Mouse (Mus musculus) megakaryocyte, embryonic 14.5 days (primary cell): ENCODE results near the gene Rnf43. TPM values are rescaled to one million over a fixed set of nuclear protein-coding genes. Genes with fewer than 3 reads are reported as not detected.

Experiments used
- H3K27me3 ChIP-seq: replicated peaks from 2 replicates; pipeline ENCODE3; 2012; ENCODE audit warnings: inconsistent platforms
- H3K36me3 ChIP-seq: replicated peaks from 2 replicates; pipeline ENCODE3; 2012; ENCODE audit warnings: low read length, inconsistent platforms, mixed read lengths
- H3K4me1 ChIP-seq: 2 replicates; pipeline ENCODE4 v1.6.1; 2012; ENCODE audit warnings: inconsistent platforms
- H3K4me3 ChIP-seq: replicated peaks from 2 replicates; pipeline ENCODE3; 2012; ENCODE audit warnings: moderate library complexity, mild to moderate bottlenecking, inconsistent platforms
- H3K9me3 ChIP-seq: 2 replicates; pipeline ENCODE4 v1.6.1; 2012; ENCODE audit warnings: inconsistent platforms
- FLI1 ChIP-seq: IDR thresholded peaks from 2 replicates; pipeline ENCODE4 v1.6.1; 2012; ENCODE audit warnings: low read length, inconsistent platforms, mixed read lengths
- GATA1 ChIP-seq: IDR thresholded peaks from 3 replicates; pipeline ENCODE4 v1.6.1; 2012; ENCODE audit warnings: mixed read lengths, low read length, inconsistent platforms, borderline replicate concordance
- polyA plus RNA-seq: library from polyadenylated mRNA; stranded (reverse); fragments of >175 nt; gene quantifications from 2 replicates; pipeline ENCODE4 v1.2.3, GENCODE M21; 2012; ENCODE audit warnings: low replicate concordance; ENCODE audit not compliant: insufficient read depth

The Rnf43 gene
- polyA plus RNA-seq, 1 experiment: 1.0 TPM

- H3K4me1 ChIP-seq: peaks cover 62% of the 10 kb centered on the region
- H3K9me3 ChIP-seq: peaks cover 13% of the 10 kb centered on the region
- H3K36me3 ChIP-seq: peaks cover 27% of the 10 kb centered on the region
- H3K27me3 ChIP-seq: peaks cover 2% of the 10 kb centered on the region
- no peak overlapping the region for H3K4me3 ChIP-seq
- TF ChIP-seq GATA1: no peak
- no peak for TF ChIP-seq FLI1
Observed at GRCm38 (mm10) chr11:87722891-87723290, 60.4 kb downstream of the Rnf43 start.

DNA sequence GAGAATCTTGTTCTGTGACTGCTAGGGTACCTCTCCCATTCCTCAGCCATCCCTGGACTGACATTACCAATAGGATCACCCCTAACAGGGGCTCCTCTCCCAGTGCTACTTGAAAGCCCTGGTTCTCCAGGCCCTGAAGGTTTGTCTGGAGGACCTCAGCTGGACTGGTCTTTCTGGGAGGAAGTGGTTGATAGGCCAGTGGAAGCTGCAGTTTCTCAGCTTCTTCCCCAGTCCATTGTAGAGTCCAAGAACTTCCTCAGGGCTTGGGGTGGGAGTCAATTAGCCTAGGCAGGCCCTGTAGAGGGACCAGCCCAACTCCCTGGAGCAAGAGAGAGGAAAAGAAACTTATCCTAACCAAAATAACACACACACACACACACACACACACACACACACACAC lies 63.0 kb downstream of the Rnf43 start:
- H3K4me1 ChIP-seq: peaks cover 74% of the 10 kb centered on the region
- peaks cover 6% of the 10 kb centered on the region; the same call in 1 of the 2 replicates for H3K9me3 ChIP-seq
- H3K36me3 ChIP-seq: peaks cover 28% of the 10 kb centered on the region
- H3K27me3 ChIP-seq: no peaks in the 10 kb centered on the region
- TF ChIP-seq GATA1: no peak
- no peak for TF ChIP-seq FLI1
- H3K4me3 ChIP-seq: peak overlapping the region; percentile 87

- Histone ChIP-seq H3K4me1 (peaks cover 76% of the 10 kb centered on the region), H3K27me3 (no peaks in the 10 kb centered on the region), H3K9me3 (peaks cover 6% of the 10 kb centered on the region; the same call in 1 of the 2 replicates), H3K36me3 (peaks cover 31% of the 10 kb centered on the region), H3K4me3 (peak overlapping the region; percentile 87)
- TF ChIP-seq FLI1: no peak
- no peak for TF ChIP-seq GATA1
Observed at GRCm38 (mm10) chr11:87725964-87726562, 63.5 kb downstream of the Rnf43 start.

DNA sequence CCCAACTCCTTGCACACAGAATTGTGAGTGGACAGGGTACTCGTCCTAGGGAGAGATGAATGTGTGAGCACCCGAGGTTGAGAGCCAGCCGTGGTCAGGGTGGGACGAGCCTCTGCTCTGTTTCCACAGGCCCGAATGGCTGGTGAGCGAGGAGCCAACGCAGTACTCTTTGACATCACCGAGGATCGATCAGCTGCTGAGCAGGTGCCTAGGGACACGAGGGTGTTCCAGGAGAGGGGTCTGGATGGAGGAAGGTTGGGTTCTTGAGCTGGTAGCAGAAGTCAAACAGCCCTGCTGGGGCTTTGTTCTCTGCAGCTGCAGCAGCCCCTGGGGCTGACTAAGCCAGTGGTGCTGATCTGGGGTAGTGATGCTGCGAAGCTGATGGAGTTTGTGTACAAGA lies 64.5 kb downstream of the Rnf43 start:
- H3K4me1 ChIP-seq: peaks cover 83% of the 10 kb centered on the region
- H3K27me3 ChIP-seq: no peaks in the 10 kb centered on the region
- no peak for TF ChIP-seq FLI1
- TF ChIP-seq GATA1: no peak
- H3K36me3 ChIP-seq: peaks cover 40% of the 10 kb centered on the region
- peaks cover 6% of the 10 kb centered on the region; the same call in 1 of the 2 replicates for H3K9me3 ChIP-seq
- H3K4me3 ChIP-seq: peak overlapping the region; percentile 56

GRCm38 (mm10) chr11:87727471-87727870 lies 64.9 kb downstream of the Rnf43 start:
- Histone ChIP-seq H3K9me3 (peaks cover 6% of the 10 kb centered on the region; the same call in 1 of the 2 replicates), H3K4me3 (no peak overlapping the region), H3K36me3 (peaks cover 43% of the 10 kb centered on the region), H3K4me1 (peaks cover 83% of the 10 kb centered on the region), H3K27me3 (no peaks in the 10 kb centered on the region)
- TF ChIP-seq FLI1: no peak
- TF ChIP-seq GATA1: no peak

GRCm38 (mm10) chr11:87728850-87729592 lies 66.5 kb downstream of the Rnf43 start:
- no peak overlapping the region for H3K4me3 ChIP-seq
- TF ChIP-seq FLI1: no peak
- TF ChIP-seq GATA1: no peak
- H3K36me3 ChIP-seq: peaks cover 33% of the 10 kb centered on the region
- no peaks in the 10 kb centered on the region for H3K9me3 ChIP-seq
- H3K4me1 ChIP-seq: peaks cover 82% of the 10 kb centered on the region
- no peaks in the 10 kb centered on the region for H3K27me3 ChIP-seq

DNA sequence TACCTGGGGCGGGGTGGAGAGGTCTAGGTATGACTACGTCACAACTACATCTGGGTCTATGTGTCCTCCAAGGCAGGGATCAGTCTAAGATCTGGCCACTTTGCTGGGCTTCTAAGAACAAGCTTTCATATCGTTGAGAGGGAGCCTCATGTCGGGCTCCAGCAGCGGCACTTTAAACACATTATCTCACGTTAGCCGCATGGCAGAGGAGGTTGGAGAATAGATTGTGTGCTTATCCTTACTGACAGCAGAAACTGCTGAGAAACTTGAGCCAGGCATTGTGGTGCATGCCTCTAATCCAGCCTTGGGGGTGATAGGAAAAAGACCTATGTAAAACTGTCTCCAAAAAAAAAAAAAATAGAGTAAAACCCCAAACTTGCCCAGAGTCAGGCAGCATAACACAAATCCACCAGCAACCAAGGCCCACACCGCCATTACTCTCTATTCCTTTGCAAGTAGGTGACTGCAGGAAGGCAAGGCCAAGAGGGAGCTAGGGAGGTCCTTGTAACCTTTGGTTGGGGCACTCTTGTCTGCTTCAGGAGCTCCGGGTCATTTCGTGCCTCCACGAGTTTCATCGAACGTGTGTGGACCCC lies 67.2 kb downstream of the Rnf43 start:
- Histone ChIP-seq H3K9me3 (no peaks in the 10 kb centered on the region), H3K27me3 (no peaks in the 10 kb centered on the region), H3K4me3 (no peak overlapping the region), H3K4me1 (peaks cover 82% of the 10 kb centered on the region), H3K36me3 (peaks cover 32% of the 10 kb centered on the region)
- TF ChIP-seq FLI1 (no peak), GATA1 (no peak)

GRCm38 (mm10) chr11:87730652-87731310 lies 68.3 kb downstream of the Rnf43 start:
- no peak overlapping the region for H3K4me3 ChIP-seq
- no peaks in the 10 kb centered on the region for H3K9me3 ChIP-seq
- no peaks in the 10 kb centered on the region for H3K27me3 ChIP-seq
- H3K4me1 ChIP-seq: peaks cover 82% of the 10 kb centered on the region
- H3K36me3 ChIP-seq: peaks cover 32% of the 10 kb centered on the region
- no peak for TF ChIP-seq FLI1
- no peak for TF ChIP-seq GATA1

- TF ChIP-seq GATA1: no peak
- H3K4me1 ChIP-seq: peaks cover 71% of the 10 kb centered on the region
- peak overlapping the region; percentile 69 for H3K4me3 ChIP-seq
Observed at GRCm38 (mm10) chr11:87734346-87734745, 71.8 kb downstream of the Rnf43 start.

GRCm38 (mm10) chr11:87735691-87736090 lies 73.2 kb downstream of the Rnf43 start:
- no peak for TF ChIP-seq GATA1
- TF ChIP-seq FLI1: no peak
- H3K9me3 ChIP-seq: no peaks in the 10 kb centered on the region
- peaks cover 73% of the 10 kb centered on the region for H3K4me1 ChIP-seq
- H3K27me3 ChIP-seq: no peaks in the 10 kb centered on the region
- H3K36me3 ChIP-seq: peaks cover 33% of the 10 kb centered on the region
- H3K4me3 ChIP-seq: peak overlapping the region; percentile 57

More at GRCm38 (mm10) chr11:87734346-87734745, 71.8 kb downstream of the Rnf43 start:
- H3K36me3 ChIP-seq: peaks cover 25% of the 10 kb centered on the region
- H3K9me3 ChIP-seq: no peaks in the 10 kb centered on the region
- no peaks in the 10 kb centered on the region for H3K27me3 ChIP-seq
